16 mouse cellular contexts compared by ENCODE assay signal in the genomic region with DNA sequence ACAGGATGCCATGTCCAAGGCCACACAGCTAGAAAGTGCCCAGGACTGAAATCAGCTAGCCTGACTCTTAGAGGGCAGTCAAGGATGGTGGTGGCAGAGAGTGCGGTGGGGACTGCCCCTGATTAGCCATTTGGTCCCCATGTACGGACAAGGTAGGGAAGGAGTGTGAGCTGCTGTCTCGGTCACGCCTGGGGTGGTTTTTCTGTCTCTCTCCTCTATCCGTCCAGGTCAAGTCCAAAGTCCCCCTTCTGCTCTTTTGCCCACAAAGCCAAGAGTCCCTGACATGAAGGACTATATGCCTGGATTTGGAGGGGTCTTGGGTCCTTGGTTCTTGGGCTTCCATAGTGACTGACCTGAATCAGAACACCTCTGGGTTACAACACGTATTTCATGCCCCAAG. TPM values are rescaled to one million over a fixed set of nuclear protein-coding genes. Genes with fewer than 3 reads are reported as not detected.
A peak's percentile ranks its signal among the peaks of the same experiment; 100 is the strongest.
DNase-seq lines count a peak whose midpoint lies in the region; ATAC-seq and TF ChIP-seq lines count a peak whose summit lies in the region.
"Had no signal": no experiment of that assay in that cellular context is flagged by ENCODE, and none has a peak within 500 bp of the region (broad histone marks: within the 10 kb centered on the region; RNA-seq: fewer than 3 reads in every experiment).

No protein-coding gene starts in this region.

- H3K79me2 ChIP-seq in CH12.LX (replicated peaks; ENCODE audit: control insufficient read depth, extremely low read depth, insufficient read depth, poor library complexity, severe bottlenecking) = no peaks in the 10 kb centered on the region

- 67% methylated on average over 6 of the region's 6 CpGs for WGBS in intestine, embryonic 15.5 days
- WGBS in kidney, embryonic 16.5 days = 67% methylated on average over 6 of the region's 6 CpGs
- WGBS in liver, embryonic 13.5 days (ENCODE audit: insufficient replicate concordance) = 66% methylated on average over 6 of the region's 6 CpGs
- 86% methylated on average over 6 of the region's 6 CpGs for WGBS in embryonic facial prominence, embryonic 10.5 days

- H3K27me3 ChIP-seq in CH12.LX (replicated peaks) = no peaks in the 10 kb centered on the region
- H3K27me3 ChIP-seq in intestine, embryonic 15.5 days (replicated peaks) = no peaks in the 10 kb centered on the region
- H3K27me3 ChIP-seq in kidney, embryonic 16.5 days (ENCODE audit: insufficient read depth, low read length) = no peaks in the 10 kb centered on the region
- no peaks in the 10 kb centered on the region for H3K27me3 ChIP-seq in liver, embryonic 13.5 days
- 0 out of 2 replicates have a peak, but pooled peaks cover 4% of the 10 kb centered on the region for H3K27me3 ChIP-seq in embryonic facial prominence, embryonic 10.5 days (replicated peaks; ENCODE audit: low read depth, poor library complexity, severe bottlenecking)

- no peak for DNase-seq in CH12.LX (ENCODE audit: extremely low read depth)
- DNase-seq in liver, embryonic 13.5 days = no peak
- no peak for DNase-seq in MN1 (ENCODE audit: low spot score)
- no peak for DNase-seq in embryonic facial prominence, embryonic 10.5 days (ENCODE audit: low spot score)
- DNase-seq: heart, adult 18-20 months; lung, postnatal 10 days; right cerebral cortex, adult 18-20 months; thymus, adult 2 months had no signal

- no peak overlapping the region for H3K27ac ChIP-seq in CH12.LX (ENCODE audit: insufficient read depth, low read depth)
- H3K27ac ChIP-seq in intestine, embryonic 15.5 days = no peak overlapping the region
- no peak overlapping the region for H3K27ac ChIP-seq in kidney, embryonic 16.5 days (ENCODE audit: low read length)
- no peak overlapping the region; the same call in 1 of the 2 replicates for H3K27ac ChIP-seq in liver, embryonic 13.5 days
- H3K27ac ChIP-seq in embryonic facial prominence, embryonic 10.5 days (replicated peaks) = no peak overlapping the region
- H3K27ac ChIP-seq: embryonic facial prominence, embryonic 12.5 days had no signal

- TF ChIP-seq RAD21 in CH12.LX (IDR thresholded peaks at IDR 0.05; ENCODE audit: low read depth, low read length) = no peak

- no peak for ATAC-seq in intestine, embryonic 15.5 days
- ATAC-seq in kidney, embryonic 16.5 days (ENCODE audit: low FRiP score, low TSS enrichment) = no peak
- no peak for ATAC-seq in liver, embryonic 13.5 days (ENCODE audit: low read depth)
- no peak for ATAC-seq in megakaryocyte progenitor cell, adult 5-6 weeks (replicated peaks; ENCODE audit: poor library complexity)
- ATAC-seq: midbrain, embryonic 16.5 days had no signal

- no peaks in the 10 kb centered on the region for H3K9me3 ChIP-seq in CH12.LX (replicated peaks; ENCODE audit: low read length)
- H3K9me3 ChIP-seq in intestine, embryonic 15.5 days = no peaks in the 10 kb centered on the region
- no peaks in the 10 kb centered on the region for H3K9me3 ChIP-seq in kidney, embryonic 16.5 days (ENCODE audit: low read length)
- H3K9me3 ChIP-seq in liver, embryonic 13.5 days (replicated peaks) = no peaks in the 10 kb centered on the region
- no peaks in the 10 kb centered on the region for H3K9me3 ChIP-seq in embryonic facial prominence, embryonic 10.5 days
- H3K9me3 ChIP-seq: embryonic facial prominence, embryonic 12.5 days; megakaryocyte, embryonic 14.5 days had no signal

- H3K4me3 ChIP-seq in CH12.LX (replicated peaks in 1 of 3; ENCODE audit: low read depth in 2 of 3, low read length in 2 of 3, poor library complexity in 1 of 3) = no peak overlapping the region
- H3K4me3 ChIP-seq in intestine, embryonic 15.5 days (replicated peaks) = no peak overlapping the region
- H3K4me3 ChIP-seq in kidney, embryonic 16.5 days (ENCODE audit: low read length) = no peak overlapping the region
- peak overlapping the region; percentile 43 for H3K4me3 ChIP-seq in liver, embryonic 13.5 days (replicated peaks)
- H3K4me3 ChIP-seq in embryonic facial prominence, embryonic 10.5 days = no peak overlapping the region
- H3K4me3 ChIP-seq: embryonic facial prominence, embryonic 12.5 days; megakaryocyte, embryonic 14.5 days had no signal

- no peak for TF ChIP-seq CTCF in CH12.LX (conservative IDR thresholded peaks at IDR 0.05 in 1 of 2, IDR thresholded peaks at IDR 0.05 in 1 of 2; ENCODE audit: low read depth in 2 of 2, low read length in 2 of 2)

- H3K36me3 ChIP-seq in CH12.LX (replicated peaks in 1 of 2; ENCODE audit: control insufficient read depth in 1 of 2, insufficient read depth in 1 of 2, low read length in 1 of 2) = peaks cover 0 to under 1% of the 10 kb centered on the region in 2 experiments
- no peaks in the 10 kb centered on the region for H3K36me3 ChIP-seq in intestine, embryonic 15.5 days
- H3K36me3 ChIP-seq in kidney, embryonic 16.5 days (ENCODE audit: insufficient read depth, low read length) = no peaks in the 10 kb centered on the region
- H3K36me3 ChIP-seq in liver, embryonic 13.5 days = no peaks in the 10 kb centered on the region
- no peaks in the 10 kb centered on the region for H3K36me3 ChIP-seq in embryonic facial prominence, embryonic 10.5 days (replicated peaks)
- H3K36me3 ChIP-seq: embryonic facial prominence, embryonic 12.5 days; G1E had no signal

- H3K9ac ChIP-seq in CH12.LX (ENCODE audit: insufficient read depth, low read depth) = no peak overlapping the region
- H3K9ac ChIP-seq in intestine, embryonic 15.5 days = no peak overlapping the region
- no peak overlapping the region for H3K9ac ChIP-seq in kidney, embryonic 16.5 days (replicated peaks; ENCODE audit: low read length)
- no peak overlapping the region for H3K9ac ChIP-seq in liver, embryonic 13.5 days
- H3K9ac ChIP-seq: embryonic facial prominence, embryonic 12.5 days had no signal

- no peak for TF ChIP-seq EP300 in CH12.LX (IDR thresholded peaks at IDR 0.05; ENCODE audit: low read length)

- peaks cover 38 to 61% of the 10 kb centered on the region in 2 experiments for H3K4me1 ChIP-seq in CH12.LX (ENCODE audit: control insufficient read depth in 1 of 2, insufficient read depth in 2 of 2)
- peaks cover 15% of the 10 kb centered on the region; the same call in 1 of the 2 replicates for H3K4me1 ChIP-seq in intestine, embryonic 15.5 days (replicated peaks)
- peaks cover 33% of the 10 kb centered on the region for H3K4me1 ChIP-seq in kidney, embryonic 16.5 days (ENCODE audit: insufficient read depth, low read length)
- H3K4me1 ChIP-seq in liver, embryonic 13.5 days (replicated peaks) = peaks cover 55% of the 10 kb centered on the region
- peaks cover 47% of the 10 kb centered on the region for H3K4me1 ChIP-seq in embryonic facial prominence, embryonic 10.5 days

- dilution Hi-C loops in CH12.LX (cut with MboI; ENCODE audit: extremely low pct_ligation_motif_present, extremely low pct_unique_long_range_greater_than_20kb, low sequenced_read_pairs) = no loop called here

- no peak overlapping the region for H3K4me2 ChIP-seq in CH12.LX (ENCODE audit: insufficient read depth, low read depth, poor library complexity, severe bottlenecking)
- H3K4me2 ChIP-seq in intestine, embryonic 15.5 days (replicated peaks) = peak overlapping the region; percentile 56
- H3K4me2 ChIP-seq in kidney, embryonic 16.5 days (replicated peaks; ENCODE audit: low read depth, low read length) = peak overlapping the region; percentile 50
- H3K4me2 ChIP-seq in liver, embryonic 13.5 days = peak overlapping the region; percentile 43
- H3K4me2 ChIP-seq: embryonic facial prominence, embryonic 12.5 days had no signal

- no peak for TF ChIP-seq POLR2A in CH12.LX (IDR thresholded peaks at IDR 0.05; ENCODE audit: low read depth, low read length)

- in situ Hi-C loops in CH12.LX (cut with MboI; ENCODE audit: low pct_ligation_motif_present, low pct_unique_long_range_greater_than_20kb, low sequenced_read_pairs) = no loop called here

RNA-seq across cellular contexts. Expression of gene Hpn, which starts 1.3 kb away (rescaled TPM):
- 1.7 and 3.0 TPM in 2 replicates for total RNA-seq in CH12.LX (2012; rRNA removed)
- 8.7 and 11.2 TPM in 2 replicates for total RNA-seq in CH12.LX (2014; rRNA removed)
- 16.7 and 18.7 TPM in 2 replicates for polyA plus RNA-seq in CH12.LX (2012; ENCODE audit: insufficient read length, low read depth)
- 37.9 and 47.0 TPM in 2 replicates for polyA plus RNA-seq in intestine, embryonic 15.5 days (2015; fragmentation: Nextera tagmentation; extraction: Ambion mirVana)
- polyA plus RNA-seq in kidney, embryonic 16.5 days (2015; fragmentation: Nextera tagmentation; extraction: Ambion mirVana) = 72.9 and 77.0 TPM in 2 replicates
- 45.7 and 45.8 TPM in 2 replicates for polyA plus RNA-seq in liver, embryonic 13.5 days (2015; fragmentation: Nextera tagmentation; extraction: Ambion mirVana)
- total RNA-seq in megakaryocyte progenitor cell, adult 5-6 weeks (2015) = 6.9 and 8.7 TPM in 2 replicates
- total RNA-seq in megakaryocyte progenitor cell, adult 5-6 weeks (2017) = 1.1 and 4.9 TPM in 2 replicates
- 4.0 and 4.3 TPM in 2 replicates for polyA plus RNA-seq in embryonic facial prominence, embryonic 10.5 days (2016; fragmentation: Nextera tagmentation; extraction: Ambion mirVana)
- polyA plus RNA-seq: G1E had no signal

RNA-seq across cellular contexts. Expression of gene Scn1b, which starts 13.0 kb away (rescaled TPM):
- total RNA-seq in CH12.LX (2012; rRNA removed) (0.17 and 0.30 TPM in 2 replicates), CH12.LX (2014; rRNA removed) (not detected in 2 replicates)
- polyA plus RNA-seq in CH12.LX (2012; ENCODE audit: insufficient read length, low read depth) = not detected in 2 replicates
- 1.6 and 1.8 TPM in 2 replicates for polyA plus RNA-seq in intestine, embryonic 15.5 days (2015; fragmentation: Nextera tagmentation; extraction: Ambion mirVana)
- 1.4 and 1.8 TPM in 2 replicates for polyA plus RNA-seq in kidney, embryonic 16.5 days (2015; fragmentation: Nextera tagmentation; extraction: Ambion mirVana)
- polyA plus RNA-seq in liver, embryonic 13.5 days (2015; fragmentation: Nextera tagmentation; extraction: Ambion mirVana) = 0.42 and 0.60 TPM in 2 replicates
- total RNA-seq in megakaryocyte progenitor cell, adult 5-6 weeks (2015) = not detected in 2 replicates
- total RNA-seq in megakaryocyte progenitor cell, adult 5-6 weeks (2017) = 0.17 and 0.37 TPM in 2 replicates
- 1.2 and 1.3 TPM in 2 replicates for polyA plus RNA-seq in embryonic facial prominence, embryonic 10.5 days (2016; fragmentation: Nextera tagmentation; extraction: Ambion mirVana)
- total RNA-seq: G1E had no signal
- polyA plus RNA-seq: G1E had no signal

RNA-seq across cellular contexts. Expression of gene Fxyd3, which starts 37.3 kb away (rescaled TPM):
- total RNA-seq in CH12.LX (2012; rRNA removed) = not detected in 2 replicates
- not detected in 2 replicates for total RNA-seq in CH12.LX (2014; rRNA removed)
- 0.08 TPM in 1 of 2 replicates, not detected in the other for polyA plus RNA-seq in CH12.LX (2012; ENCODE audit: insufficient read length, low read depth)
- polyA plus RNA-seq in intestine, embryonic 15.5 days (2015; fragmentation: Nextera tagmentation; extraction: Ambion mirVana) = 70.8 and 77.4 TPM in 2 replicates
- 15.0 and 19.0 TPM in 2 replicates for polyA plus RNA-seq in kidney, embryonic 16.5 days (2015; fragmentation: Nextera tagmentation; extraction: Ambion mirVana)
- 0.52 and 1.1 TPM in 2 replicates for polyA plus RNA-seq in liver, embryonic 13.5 days (2015; fragmentation: Nextera tagmentation; extraction: Ambion mirVana)
- total RNA-seq in megakaryocyte progenitor cell, adult 5-6 weeks (2015) = not detected in 2 replicates
- total RNA-seq in megakaryocyte progenitor cell, adult 5-6 weeks (2017) = not detected in 2 replicates
- 7.5 and 8.8 TPM in 2 replicates for polyA plus RNA-seq in embryonic facial prominence, embryonic 10.5 days (2016; fragmentation: Nextera tagmentation; extraction: Ambion mirVana)
- total RNA-seq: left cerebral cortex, postnatal 14 days had no signal
- polyA plus RNA-seq: G1E; midbrain, embryonic 16.5 days had no signal

RNA-seq across cellular contexts. Expression of gene Gramd1a, which starts 41.9 kb away (rescaled TPM):
- 66.6 and 86.0 TPM in 2 replicates for total RNA-seq in CH12.LX (2012; rRNA removed)
- total RNA-seq in CH12.LX (2014; rRNA removed) = 45.7 and 49.5 TPM in 2 replicates
- polyA plus RNA-seq in CH12.LX (2012; ENCODE audit: insufficient read length, low read depth) = 70.0 and 90.7 TPM in 2 replicates
- 41.6 and 44.2 TPM in 2 replicates for polyA plus RNA-seq in intestine, embryonic 15.5 days (2015; fragmentation: Nextera tagmentation; extraction: Ambion mirVana)
- 73.3 and 73.4 TPM in 2 replicates for polyA plus RNA-seq in kidney, embryonic 16.5 days (2015; fragmentation: Nextera tagmentation; extraction: Ambion mirVana)
- 9.3 and 10.7 TPM in 2 replicates for polyA plus RNA-seq in liver, embryonic 13.5 days (2015; fragmentation: Nextera tagmentation; extraction: Ambion mirVana)
- total RNA-seq in megakaryocyte progenitor cell, adult 5-6 weeks (2015) = 67.1 and 71.7 TPM in 2 replicates
- 24.6 and 28.8 TPM in 2 replicates for total RNA-seq in megakaryocyte progenitor cell, adult 5-6 weeks (2017)
- polyA plus RNA-seq in embryonic facial prominence, embryonic 10.5 days (2016; fragmentation: Nextera tagmentation; extraction: Ambion mirVana) = 96.1 and 102 TPM in 2 replicates

RNA-seq across cellular contexts. Expression of gene Lgi4, which starts 54.7 kb away (rescaled TPM):
- total RNA-seq in CH12.LX (2012; rRNA removed) = not detected in 2 replicates
- total RNA-seq in CH12.LX (2014; rRNA removed) = not detected in 2 replicates
- not detected in 2 replicates for polyA plus RNA-seq in CH12.LX (2012; ENCODE audit: insufficient read length, low read depth)
- 1.5 TPM in 2 replicates for polyA plus RNA-seq in intestine, embryonic 15.5 days (2015; fragmentation: Nextera tagmentation; extraction: Ambion mirVana)
- 0.32 and 0.33 TPM in 2 replicates for polyA plus RNA-seq in kidney, embryonic 16.5 days (2015; fragmentation: Nextera tagmentation; extraction: Ambion mirVana)
- 0.07 and 0.13 TPM in 2 replicates for polyA plus RNA-seq in liver, embryonic 13.5 days (2015; fragmentation: Nextera tagmentation; extraction: Ambion mirVana)
- 0.57 TPM in 1 of 2 replicates, not detected in the other for total RNA-seq in megakaryocyte progenitor cell, adult 5-6 weeks (2015)
- total RNA-seq in megakaryocyte progenitor cell, adult 5-6 weeks (2017) = 0.10 TPM in 1 of 2 replicates, not detected in the other
- polyA plus RNA-seq in embryonic facial prominence, embryonic 10.5 days (2016; fragmentation: Nextera tagmentation; extraction: Ambion mirVana) = 2.5 and 2.8 TPM in 2 replicates
- polyA plus RNA-seq: G1E had no signal
